Mouse (Mus musculus) testis, adult 2 months (tissue): ENCODE data around the gene Zdhhc14.

ENCODE experiments used
- CTCF ChIP-seq: fragments of 200-500 bp; IDR thresholded peaks from 2 replicates; pipeline ENCODE4 v1.5.1; 2012; ENCODE audit warnings: low read depth, mild to moderate bottlenecking, inconsistent platforms, low read length, moderate library complexity; ENCODE audit not compliant: control insufficient read depth, insufficient read depth, insufficient replicate concordance
- POLR2A ChIP-seq: fragments of 200-500 bp; IDR thresholded peaks from 2 replicates; pipeline ENCODE4 v1.6.1; 2012; ENCODE audit warnings: low read depth, mild to moderate bottlenecking, inconsistent platforms, low read length, moderate library complexity; ENCODE audit not compliant: control insufficient read depth

GRCm38 (mm10) chr17:5582937-5583336 lies 90.6 kb downstream of the Zdhhc14 start:
- TF ChIP-seq POLR2A (no peak), CTCF (no peak)
